Mouse (Mus musculus): Measurements from ENCODE around the gene Otop2. TPM values are rescaled to one million over a fixed set of nuclear protein-coding genes. Genes with fewer than 3 reads are reported as not detected.

Gene Otop2
- total RNA-seq, 1 experiment from 2014 or later: not detected

Other genes with a start within 250 kb of the Otop2 start
- gene Cd300e, start 245.0 kb upstream of the Otop2 start, total RNA-seq (2017): 0.94 TPM in 1 of 2 replicates, not detected in the other
- 79.7 TPM in 2 replicates for gene Rab37, start 215.7 kb upstream of the Otop2 start, total RNA-seq (2017)
- gene Cd300lf, start 173.2 kb upstream of the Otop2 start, total RNA-seq (2017): 3.9 and 5.4 TPM in 2 replicates
- 70.5 and 71.1 TPM in 2 replicates for gene Slc9a3r1, start 143.8 kb upstream of the Otop2 start, total RNA-seq (2017)
- 3.5 and 4.0 TPM in 2 replicates for gene Tmem104, start 119.7 kb upstream of the Otop2 start, total RNA-seq (2017)
- 26.6 and 42.7 TPM in 2 replicates for gene Nat9, start 119.3 kb upstream of the Otop2 start, total RNA-seq (2017)
- not detected in 2 replicates for gene Grin2c, start 39.9 kb upstream of the Otop2 start, total RNA-seq (2017)
- 19.9 and 22.6 TPM in 2 replicates for gene Fdxr, start 30.1 kb upstream of the Otop2 start, total RNA-seq (2017)
- gene Fads6, start 9.5 kb upstream of the Otop2 start, total RNA-seq (2017): 2.8 and 4.3 TPM in 2 replicates
- gene Ush1g, start 14.9 kb downstream of the Otop2 start, total RNA-seq (2017): not detected in 2 replicates
- gene Otop3, start 27.6 kb downstream of the Otop2 start, total RNA-seq (2017): not detected in 2 replicates
- gene Hid1, start 60.6 kb downstream of the Otop2 start, total RNA-seq (2017): 2.6 and 7.9 TPM in 2 replicates
- gene Cdr2l, start 74.8 kb downstream of the Otop2 start, total RNA-seq (2017): 0.05 TPM in 1 of 2 replicates, not detected in the other
- 48.3 and 67.2 TPM in 2 replicates for gene Mrpl58, start 96.6 kb downstream of the Otop2 start, total RNA-seq (2017)
- gene Atp5h, start 112.8 kb downstream of the Otop2 start, total RNA-seq (2017): 507 and 778 TPM in 2 replicates
- 15.0 and 22.1 TPM in 2 replicates for gene Kctd2, start 113.0 kb downstream of the Otop2 start, total RNA-seq (2017)
- gene Trim80, start 133.4 kb downstream of the Otop2 start, total RNA-seq (2017): not detected in 2 replicates
- not detected in 2 replicates for gene Slc16a5, start 155.3 kb downstream of the Otop2 start, total RNA-seq (2017)
- 14.7 and 14.9 TPM in 2 replicates for gene Armc7, start 168.5 kb downstream of the Otop2 start, total RNA-seq (2017)
- gene Nt5c, start 184.7 kb downstream of the Otop2 start, total RNA-seq (2017): 62.3 and 99.8 TPM in 2 replicates
- 122 and 126 TPM in 2 replicates for gene Jpt1, start 207.2 kb downstream of the Otop2 start, total RNA-seq (2017)
- gene Sumo2, start 229.1 kb downstream of the Otop2 start, total RNA-seq (2017): 501 and 618 TPM in 2 replicates